Mouse (Mus musculus): Measurements from ENCODE around the gene Dnajc17. TPM values are rescaled to one million over a fixed set of nuclear protein-coding genes. Genes with fewer than 3 reads are reported as not detected.
A peak's percentile ranks its signal among the peaks of the same experiment; 100 is the strongest.

Gene Dnajc17
- total RNA-seq, 2 experiments from 2014 or later: 7.6 to 9.9 TPM

- no peak for DNase-seq
- intact Hi-C loops (cut with DNase I): no loop called here
Observed at GRCm38 (mm10) chr2:119165401-119165800, 43.2 kb downstream of the Dnajc17 start.

GRCm38 (mm10) chr2:119163999-119164398 is 44.6 kb downstream of the Dnajc17 start:
- intact Hi-C loops (cut with DNase I): no loop called here
- DNase-seq: no peak

- no peak for DNase-seq
- intact Hi-C loops (cut with DNase I): no loop called here
Observed at GRCm38 (mm10) chr2:119163135-119163534, 45.5 kb downstream of the Dnajc17 start.

GRCm38 (mm10) chr2:119161247-119161646 is 47.3 kb downstream of the Dnajc17 start:
- intact Hi-C loops (cut with DNase I): no loop called here
- DNase-seq: no peak

GRCm38 (mm10) chr2:119157836-119158235 is 50.8 kb downstream of the Dnajc17 start:
- intact Hi-C loops (cut with DNase I): loop anchor here (1.0 kb wide), 1 partner anchor 31 kb away; no protein-coding TSS in a partner anchor
- DNase-seq: no peak

- intact Hi-C loops (cut with DNase I): loop anchor here (1.0 kb wide), 1 partner anchor 32 kb away; no protein-coding TSS in a partner anchor
- DNase-seq: peak; percentile 91 to 92
Observed at GRCm38 (mm10) chr2:119156681-119157572, 51.7 kb downstream of the Dnajc17 start, which contains the start of gene Rmdn3. TSS of gene Rmdn3 (minus strand) at chr2:119157034.

- peak in 1 of 2 experiments; percentile 25 for DNase-seq
- intact Hi-C loops (cut with DNase I): no loop called here
Observed at GRCm38 (mm10) chr2:119156081-119156680, 52.4 kb downstream of the Dnajc17 start.

GRCm38 (mm10) chr2:119155388-119155787 is 53.2 kb downstream of the Dnajc17 start:
- no peak for DNase-seq
- intact Hi-C loops (cut with DNase I): no loop called here

GRCm38 (mm10) chr2:119154683-119155082 is 53.9 kb downstream of the Dnajc17 start:
- DNase-seq: no peak
- intact Hi-C loops (cut with DNase I): no loop called here

- intact Hi-C loops (cut with DNase I): no loop called here
Observed at GRCm38 (mm10) chr2:119152255-119152654, 56.3 kb downstream of the Dnajc17 start.

GRCm38 (mm10) chr2:119147775-119148174 is 60.8 kb downstream of the Dnajc17 start:
- DNase-seq: no peak
- intact Hi-C loops (cut with DNase I): no loop called here

More at GRCm38 (mm10) chr2:119152255-119152654, 56.3 kb downstream of the Dnajc17 start:
- DNase-seq: no peak

GRCm38 (mm10) chr2:119147160-119147678 is 61.4 kb downstream of the Dnajc17 start:
- no peak for DNase-seq
- intact Hi-C loops (cut with DNase I): no loop called here

- intact Hi-C loops (cut with DNase I): no loop called here
Observed at GRCm38 (mm10) chr2:119146435-119146834, 62.2 kb downstream of the Dnajc17 start.

GRCm38 (mm10) chr2:119145199-119145598 is 63.4 kb downstream of the Dnajc17 start:
- intact Hi-C loops (cut with DNase I): loop anchor here (1.0 kb wide), 1 partner anchor 44 kb away; no protein-coding TSS in a partner anchor
- no peak for DNase-seq

More at GRCm38 (mm10) chr2:119146435-119146834, 62.2 kb downstream of the Dnajc17 start:
- no peak for DNase-seq

- intact Hi-C loops (cut with DNase I): no loop called here
- DNase-seq: no peak
Observed at GRCm38 (mm10) chr2:119136346-119136898, 72.2 kb downstream of the Dnajc17 start.

Other genes with a start within 250 kb of the Dnajc17 start
- 10 to 100 TPM; 10.4 to 11.2 TPM for gene Ccdc32, start 179.4 kb downstream of the Dnajc17 start, total RNA-seq (2021)
- gene Rpusd2, start 174.0 kb downstream of the Dnajc17 start, total RNA-seq (2021): 1 to 10 TPM; 4.5 to 5.2 TPM
- gene Knl1, start 161.7 kb downstream of the Dnajc17 start, total RNA-seq (2021): under 1 TPM; 0.69 to 0.79 TPM
- gene Rad51, start 96.0 kb downstream of the Dnajc17 start, total RNA-seq (2021): 1 to 10 TPM in 1 of 2 experiments, under 1 TPM in 1; 0.54 to 1.7 TPM
- gene Rmdn3, start 51.8 kb downstream of the Dnajc17 start, total RNA-seq (2021): 10 to 100 TPM; 14.3 to 19.9 TPM
- 1 to 10 TPM; 4.3 to 6.5 TPM for gene Gchfr, start 41.0 kb downstream of the Dnajc17 start, total RNA-seq (2021)
- gene Gm14137, start 34.3 kb downstream of the Dnajc17 start, total RNA-seq (2021): not detected
- 10 to 100 TPM; 11.0 to 13.2 TPM for gene Zfyve19, start 178 bp downstream of the Dnajc17 start, total RNA-seq (2021)
- not detected for gene Ppp1r14d, start 21.1 kb upstream of the Dnajc17 start, total RNA-seq (2021)
- gene Spint1, start 28.6 kb upstream of the Dnajc17 start, total RNA-seq (2021): not detected
- not detected for gene Rhov, start 62.5 kb upstream of the Dnajc17 start, total RNA-seq (2021)
- gene Vps18, start 79.9 kb upstream of the Dnajc17 start, total RNA-seq (2021): 10 to 100 TPM; 13.5 to 13.9 TPM
- gene Dll4, start 117.0 kb upstream of the Dnajc17 start, total RNA-seq (2021): 10 to 100 TPM; 16.3 to 22.1 TPM
- gene Chac1, start 142.4 kb upstream of the Dnajc17 start, total RNA-seq (2021): 10 to 100 TPM; 11.3 to 12.3 TPM